In the genomic region with DNA sequence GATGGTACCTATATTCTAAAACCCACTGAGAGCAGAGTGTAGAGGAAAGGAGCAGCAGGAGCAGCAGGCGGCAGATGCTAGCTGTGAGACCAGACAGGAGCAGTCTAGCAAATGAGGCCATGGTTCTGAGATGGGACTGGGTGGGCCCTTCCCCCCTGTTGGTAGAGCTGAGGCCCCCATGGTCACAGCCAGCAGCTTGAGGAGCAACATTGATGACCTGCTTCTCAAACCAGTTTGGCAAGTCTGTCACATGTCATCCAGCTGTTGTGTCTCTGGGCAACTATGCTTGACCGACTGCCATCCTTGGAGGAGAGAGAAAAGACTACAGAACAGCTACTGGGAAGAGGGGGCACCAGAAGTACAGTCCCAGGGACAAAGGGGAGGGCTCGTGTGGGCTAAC, we compare ENCODE assay signal across 24 mouse cellular contexts. TPM values are rescaled to one million over a fixed set of nuclear protein-coding genes. Genes with fewer than 3 reads are reported as not detected.
DNase-seq lines count a peak whose midpoint lies in the region; ATAC-seq and TF ChIP-seq lines count a peak whose summit lies in the region.
"Had no signal": no experiment of that assay in that cellular context is flagged by ENCODE, and none has a peak within 500 bp of the region (broad histone marks: within the 10 kb centered on the region; RNA-seq: fewer than 3 reads in every experiment).

No protein-coding gene starts in this region.

- no peak for TF ChIP-seq POLR2A in heart, adult 2 months (IDR thresholded peaks at IDR 0.05; ENCODE audit: insufficient read depth, low read depth, low read length)
- TF ChIP-seq POLR2A in ES-Bruce4 (IDR thresholded peaks at IDR 0.05; ENCODE audit: insufficient read depth, low read length): no peak

- no peaks in the 10 kb centered on the region for H3K36me3 ChIP-seq in heart, adult 2 months (ENCODE audit: control insufficient read depth, insufficient read depth, low read length)
- no peaks in the 10 kb centered on the region for H3K36me3 ChIP-seq in ES-Bruce4 (ENCODE audit: control insufficient read depth, insufficient read depth, low read length, poor library complexity, severe bottlenecking)
- no peaks in the 10 kb centered on the region for H3K36me3 ChIP-seq in embryonic facial prominence, embryonic 11.5 days (replicated peaks; ENCODE audit: control insufficient read depth, insufficient read depth, low read depth, low read length)
- no peaks in the 10 kb centered on the region for H3K36me3 ChIP-seq in limb, embryonic 15.5 days
- H3K36me3 ChIP-seq: forebrain, embryonic 12.5 days; hindbrain, embryonic 15.5 days; neural tube, embryonic 15.5 days had no signal

- H3K9me3 ChIP-seq in ES-Bruce4 (replicated peaks; ENCODE audit: control insufficient read depth, insufficient read depth, low read length, poor library complexity, severe bottlenecking): peaks cover 3% of the 10 kb centered on the region; the same call in 1 of the 2 replicates
- H3K9me3 ChIP-seq in embryonic facial prominence, embryonic 11.5 days (replicated peaks; ENCODE audit: control insufficient read depth, low read length): no peaks in the 10 kb centered on the region
- no peaks in the 10 kb centered on the region for H3K9me3 ChIP-seq in limb, embryonic 15.5 days
- H3K9me3 ChIP-seq: heart, embryonic 10.5 days; hindbrain, embryonic 15.5 days; neural tube, embryonic 15.5 days had no signal

- H3K4me3 ChIP-seq in heart, adult 2 months: no peak overlapping the region
- no peak overlapping the region for H3K4me3 ChIP-seq in ES-Bruce4 (ENCODE audit: low read depth, low read length)
- no peak overlapping the region for H3K4me3 ChIP-seq in embryonic facial prominence, embryonic 11.5 days (ENCODE audit: low read depth, low read length)
- H3K4me3 ChIP-seq in limb, embryonic 15.5 days: no peak overlapping the region
- H3K4me3 ChIP-seq: erythroblast, embryonic 14.5 days; forebrain, embryonic 12.5 days; heart, embryonic 10.5 days; hindbrain, embryonic 15.5 days; neural tube, embryonic 15.5 days had no signal

- H3K9ac ChIP-seq in heart, adult 2 months (ENCODE audit: low read depth, low read length): no peak overlapping the region
- H3K9ac ChIP-seq in ES-Bruce4 (ENCODE audit: low read depth, poor library complexity, severe bottlenecking): no peak overlapping the region
- no peak overlapping the region for H3K9ac ChIP-seq in embryonic facial prominence, embryonic 11.5 days (replicated peaks; ENCODE audit: low read length)
- no peak overlapping the region for H3K9ac ChIP-seq in limb, embryonic 15.5 days
- H3K9ac ChIP-seq: forebrain, embryonic 12.5 days; hindbrain, embryonic 15.5 days; liver, postnatal 0 days; neural tube, embryonic 15.5 days had no signal

- TF ChIP-seq CTCF in heart, adult 2 months (IDR thresholded peaks at IDR 0.05): no peak
- no peak for TF ChIP-seq CTCF in ES-Bruce4 (IDR thresholded peaks at IDR 0.05; ENCODE audit: low read depth, low read length)

- peaks cover 6% of the 10 kb centered on the region; the same call in 1 of the 2 replicates for H3K4me1 ChIP-seq in heart, adult 2 months (ENCODE audit: control insufficient read depth, insufficient read depth, low read length)
- H3K4me1 ChIP-seq in ES-Bruce4 (ENCODE audit: control insufficient read depth, insufficient read depth, low read length): peaks cover 11% of the 10 kb centered on the region
- H3K4me1 ChIP-seq in embryonic facial prominence, embryonic 11.5 days (ENCODE audit: control insufficient read depth, insufficient read depth, low read length): no peaks in the 10 kb centered on the region; the same call in 1 of the 2 replicates
- peaks cover 59% of the 10 kb centered on the region for H3K4me1 ChIP-seq in limb, embryonic 15.5 days

- 83% methylated on average over 3 of the region's 3 CpGs for WGBS in heart, adult 2 months
- WGBS in embryonic facial prominence, embryonic 11.5 days: 71% methylated on average over 3 of the region's 3 CpGs
- 64% methylated on average over 3 of the region's 3 CpGs for WGBS in limb, embryonic 15.5 days

- intact Hi-C loops in heart, adult 2 months (cut with DNase I): no loop called here

- no peak for DNase-seq in heart, adult 2 months
- DNase-seq in heart, adult 11 months: no peak
- peak; percentile 21 for DNase-seq in embryonic facial prominence, embryonic 11.5 days (ENCODE audit: low spot score)
- DNase-seq in natural killer cell, adult 2 months (ENCODE audit: low spot score in 2 of 2): no peak
- DNase-seq: adrenal gland, postnatal 14 days; embryo, embryonic 11 days; gastrocnemius, postnatal 36 days; kidney, postnatal 4 days; liver, postnatal 0 days; right cerebral cortex, postnatal 14 days; thymus, postnatal 14 days had no signal

- peak overlapping the region; percentile 17 for H3K27ac ChIP-seq in heart, adult 2 months
- H3K27ac ChIP-seq in ES-Bruce4 (ENCODE audit: insufficient read depth, low read length): no peak overlapping the region
- no peak overlapping the region for H3K27ac ChIP-seq in embryonic facial prominence, embryonic 11.5 days (replicated peaks; ENCODE audit: low read depth, low read length)
- H3K27ac ChIP-seq in limb, embryonic 15.5 days: peak overlapping the region; percentile 87
- H3K27ac ChIP-seq: forebrain, embryonic 12.5 days; heart, embryonic 10.5 days; hindbrain, embryonic 15.5 days; neural tube, embryonic 15.5 days had no signal

- no peak for ATAC-seq in embryonic facial prominence, embryonic 11.5 days (replicated peaks; ENCODE audit: insufficient number of reproducible peaks, low FRiP score, low TSS enrichment, low read depth)
- ATAC-seq in limb, embryonic 15.5 days (ENCODE audit: insufficient number of reproducible peaks, low FRiP score, low TSS enrichment, low read depth): no peak
- ATAC-seq in activated CD4-positive, CD25-positive, alpha-beta regulatory T cell, adult 4 months: no peak
- ATAC-seq: liver, postnatal 0 days; lung, postnatal 0 days had no signal

- no peak for TF ChIP-seq EP300 in heart, adult 2 months (IDR thresholded peaks at IDR 0.05; ENCODE audit: insufficient read depth, low read depth, low read length)
- TF ChIP-seq EP300 in ES-Bruce4 (IDR thresholded peaks at IDR 0.05; ENCODE audit: insufficient read depth, low read depth, low read length): 0 out of 2 replicates have a peak, but pooled peaks have one; percentile 34

- no peak overlapping the region for H3K4me2 ChIP-seq in embryonic facial prominence, embryonic 11.5 days (ENCODE audit: low read depth, low read length)
- H3K4me2 ChIP-seq in limb, embryonic 15.5 days: no peak overlapping the region
- H3K4me2 ChIP-seq: forebrain, embryonic 12.5 days; hindbrain, embryonic 15.5 days; midbrain, embryonic 11.5 days; neural tube, embryonic 15.5 days had no signal

- H3K79me2 ChIP-seq in heart, adult 2 months (replicated peaks; ENCODE audit: control insufficient read depth, insufficient read depth, low read length): no peaks in the 10 kb centered on the region

- no peaks in the 10 kb centered on the region for H3K27me3 ChIP-seq in heart, adult 2 months (ENCODE audit: control insufficient read depth, insufficient read depth, low read length)
- no peaks in the 10 kb centered on the region for H3K27me3 ChIP-seq in ES-Bruce4 (ENCODE audit: control insufficient read depth, insufficient read depth, low read length, poor library complexity, severe bottlenecking)
- no peaks in the 10 kb centered on the region for H3K27me3 ChIP-seq in embryonic facial prominence, embryonic 11.5 days (ENCODE audit: control insufficient read depth, insufficient read depth, low read length)
- H3K27me3 ChIP-seq in limb, embryonic 15.5 days: no peaks in the 10 kb centered on the region
- H3K27me3 ChIP-seq: hindbrain, embryonic 15.5 days; neural tube, embryonic 15.5 days had no signal

RNA-seq across cellular contexts. Expression of a gene that starts 1.5 kb away (rescaled TPM):
- 100 to 1,000 TPM; 137 to 154 TPM for total RNA-seq in heart, adult 2 months (2021)
- 159 and 167 TPM in 2 replicates for polyA plus RNA-seq in heart, adult 2 months (2012; rRNA removed)
- 79.4 and 80.7 TPM in 2 replicates for polyA plus RNA-seq in ES-Bruce4 (2011; ENCODE audit: insufficient read depth, insufficient read length, low read depth, missing spikeins)
- polyA plus RNA-seq in embryonic facial prominence, embryonic 11.5 days (2014; fragmentation: Nextera tagmentation; extraction: Ambion mirVana): 30.7 and 32.1 TPM in 2 replicates
- 81.7 and 136 TPM in 2 replicates for polyA plus RNA-seq in limb, embryonic 15.5 days (2015; fragmentation: Nextera tagmentation; extraction: Ambion mirVana)
- polyA plus RNA-seq in activated CD4-positive, CD25-positive, alpha-beta regulatory T cell, adult 4 months (2017; shearing (Covaris generic)): 1 to 10 TPM; 1.7 to 3.4 TPM

RNA-seq across cellular contexts. Expression of a gene that starts 27.4 kb away (rescaled TPM):
- 10 to 100 TPM; 41.7 to 42.8 TPM for total RNA-seq in heart, adult 2 months (2021)
- 67.8 and 78.3 TPM in 2 replicates for polyA plus RNA-seq in heart, adult 2 months (2012; rRNA removed)
- 19.6 and 25.5 TPM in 2 replicates for polyA plus RNA-seq in ES-Bruce4 (2011; ENCODE audit: insufficient read depth, insufficient read length, low read depth, missing spikeins)
- polyA plus RNA-seq in embryonic facial prominence, embryonic 11.5 days (2014; fragmentation: Nextera tagmentation; extraction: Ambion mirVana): 60.3 and 64.4 TPM in 2 replicates
- 215 and 226 TPM in 2 replicates for polyA plus RNA-seq in limb, embryonic 15.5 days (2015; fragmentation: Nextera tagmentation; extraction: Ambion mirVana)
- polyA plus RNA-seq in activated CD4-positive, CD25-positive, alpha-beta regulatory T cell, adult 4 months (2017; shearing (Covaris generic)): 1 to 10 TPM; 5.2 to 8.0 TPM

RNA-seq across cellular contexts. Expression of a gene that starts 37.3 kb away (rescaled TPM):
- 10 to 100 TPM; 23.4 to 23.6 TPM for total RNA-seq in heart, adult 2 months (2021)
- polyA plus RNA-seq in heart, adult 2 months (2012; rRNA removed): 20.1 and 22.2 TPM in 2 replicates
- polyA plus RNA-seq in ES-Bruce4 (2011; ENCODE audit: insufficient read depth, insufficient read length, low read depth, missing spikeins): 0.22 TPM in 1 of 2 replicates, not detected in the other
- polyA plus RNA-seq in embryonic facial prominence, embryonic 11.5 days (2014; fragmentation: Nextera tagmentation; extraction: Ambion mirVana): 0.32 and 0.39 TPM in 2 replicates
- polyA plus RNA-seq in limb, embryonic 15.5 days (2015; fragmentation: Nextera tagmentation; extraction: Ambion mirVana): 0.65 and 0.79 TPM in 2 replicates
- not detected for polyA plus RNA-seq in activated CD4-positive, CD25-positive, alpha-beta regulatory T cell, adult 4 months (2017; shearing (Covaris generic))
- total RNA-seq: hematopoietic stem cell, adult 5-6 weeks; liver, adult 2 months had no signal
- polyA plus RNA-seq: erythroblast, embryonic 14.5 days had no signal

RNA-seq across cellular contexts. Expression of a gene that starts 53.8 kb away (rescaled TPM):
- under 1 TPM in 1 of 2 experiments, not detected in 1; 0.09 TPM for total RNA-seq in heart, adult 2 months (2021)
- polyA plus RNA-seq in heart, adult 2 months (2012; rRNA removed): 0.23 and 0.25 TPM in 2 replicates
- 0.28 TPM in 1 of 2 replicates, not detected in the other for polyA plus RNA-seq in ES-Bruce4 (2011; ENCODE audit: insufficient read depth, insufficient read length, low read depth, missing spikeins)
- polyA plus RNA-seq in embryonic facial prominence, embryonic 11.5 days (2014; fragmentation: Nextera tagmentation; extraction: Ambion mirVana): 0.41 and 0.45 TPM in 2 replicates
- 1.6 and 2.3 TPM in 2 replicates for polyA plus RNA-seq in limb, embryonic 15.5 days (2015; fragmentation: Nextera tagmentation; extraction: Ambion mirVana)
- polyA plus RNA-seq in activated CD4-positive, CD25-positive, alpha-beta regulatory T cell, adult 4 months (2017; shearing (Covaris generic)): under 1 TPM; 0.22 to 0.42 TPM
- total RNA-seq: hematopoietic stem cell, adult 5-6 weeks; liver, adult 2 months; megakaryocyte progenitor cell, adult 5-6 weeks had no signal
- polyA plus RNA-seq: erythroblast, embryonic 14.5 days had no signal

Comparison
In these comparisons a context has a peak if more than half of its experiments do, and no peak if none do; other contexts are left out.
1. H3K27ac ChIP-seq: peak in heart, adult 2 months (single experiment) and limb, embryonic 15.5 days (single experiment); none in ES-Bruce4 (single experiment) and embryonic facial prominence, embryonic 11.5 days (single experiment).
2. RNA of a gene that starts 37.3 kb away (polyA plus RNA-seq): 20.1 to 22.2 TPM in heart, adult 2 months; 0.65 to 0.79 TPM in limb, embryonic 15.5 days, 0.32 to 0.39 TPM in embryonic facial prominence, embryonic 11.5 days, 0.22 TPM in ES-Bruce4 and not detected in activated CD4-positive, CD25-positive, alpha-beta regulatory T cell, adult 4 months; every median in the first group is over 10 times any median in the second.